Mouse (Mus musculus) erythroblast, embryonic 14.5 days (primary cell): ENCODE measurements at regions not wholly inside any gene's neighbourhood (a gene's known extent, or its start where the extent isn't known, plus 50 kb on each side); places are given as distances from the start of the nearest gene placed in this dataset.

Experiments
- GATA1 ChIP-seq: IDR thresholded peaks from 2 replicates; pipeline ENCODE4 v1.6.1; 2012; ENCODE audit warnings: low read length, inconsistent platforms, mixed read lengths
- TAL1 ChIP-seq: IDR thresholded peaks from 3 replicates; pipeline ENCODE4 v1.6.1; 2012; ENCODE audit warnings: low read length, inconsistent platforms, mixed read lengths

DNA sequence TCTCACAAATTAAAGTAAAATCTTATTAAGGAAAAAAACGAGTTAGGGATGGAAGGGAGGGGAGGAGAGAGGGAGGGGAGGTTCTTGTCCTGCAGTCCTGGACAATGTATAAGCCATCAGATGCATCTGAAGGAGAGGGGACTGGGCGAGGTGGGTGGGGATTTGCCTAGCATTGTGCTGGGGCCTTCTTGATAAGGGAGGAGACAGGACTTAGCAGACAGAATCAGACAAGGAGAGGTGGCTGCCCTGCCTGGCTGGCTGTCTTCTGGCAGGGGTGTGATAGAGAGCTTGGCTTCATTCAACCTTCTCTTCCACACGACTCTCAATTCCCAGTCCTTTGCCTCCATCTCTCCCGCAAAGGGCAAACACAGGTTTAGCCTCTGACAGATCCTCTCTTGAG lies 318.9 kb downstream of the Gm49356 start:
- TF ChIP-seq TAL1 = no peak
- no peak for TF ChIP-seq GATA1
